Mouse (Mus musculus) ES-Bruce4 (cell line): ENCODE data around the gene Arhgap15.

Source experiments
- CTCF ChIP-seq: IDR thresholded peaks from one replicate; pipeline ENCODE4 v1.8.1; 2011; ENCODE audit warnings: low read depth, low read length
- POLR2A ChIP-seq: IDR thresholded peaks from one replicate; pipeline ENCODE4 v1.8.1; 2011; ENCODE audit warnings: low read length; ENCODE audit not compliant: insufficient read depth

- TF ChIP-seq POLR2A (no peak), CTCF (no peak)
These were observed 466.9 kb downstream of the Arhgap15 start for GRCm38 (mm10) chr2:44215506-44215905.
